Mouse (Mus musculus) fat pad, adult 2 months (tissue): ENCODE measurements at regions not wholly inside any gene's neighbourhood (a gene's known extent, or its start where the extent isn't known, plus 50 kb on each side); places are given as distances from the start of the nearest gene placed in this dataset.

ENCODE experiments used
- DNase-seq: peaks from one replicate; pipeline ENCODE4 v3.0.0-alpha.2; 2011; ENCODE audit warnings: low read depth, low spot score; ENCODE audit errors: extremely low read depth

- DNase-seq = no peak
Measured at GRCm38 (mm10) chr2:138809767-138810166, 553.4 kb downstream of the Btbd3 start.

- DNase-seq = no peak
Measured at GRCm38 (mm10) chr2:138820489-138820888, 564.1 kb downstream of the Btbd3 start.

GRCm38 (mm10) chr2:138824873-138825272, 568.5 kb downstream of the Btbd3 start:
- DNase-seq = no peak

- DNase-seq = peak; percentile 57
Measured at GRCm38 (mm10) chr2:138827813-138828570, 571.6 kb downstream of the Btbd3 start.

- DNase-seq = no peak
Measured at GRCm38 (mm10) chr2:138838846-138839245, 582.5 kb downstream of the Btbd3 start.

- no peak for DNase-seq
Measured at GRCm38 (mm10) chr2:138859121-138859520, 602.8 kb downstream of the Btbd3 start.

GRCm38 (mm10) chr2:138896563-138896962, 597.1 kb upstream of the Sptlc3 start:
- DNase-seq = no peak

- no peak for DNase-seq
Measured at GRCm38 (mm10) chr2:138897101-138897500, 596.6 kb upstream of the Sptlc3 start.

- DNase-seq = peak; percentile 11
Measured at GRCm38 (mm10) chr2:138937165-138937564, 556.5 kb upstream of the Sptlc3 start.

GRCm38 (mm10) chr2:138939367-138939766, 554.3 kb upstream of the Sptlc3 start:
- no peak for DNase-seq

GRCm38 (mm10) chr2:138966110-138966790, 527.5 kb upstream of the Sptlc3 start:
- no peak for DNase-seq

GRCm38 (mm10) chr2:138974548-138974947, 519.2 kb upstream of the Sptlc3 start:
- DNase-seq = no peak

GRCm38 (mm10) chr2:138990031-138990430, 503.7 kb upstream of the Sptlc3 start:
- no peak for DNase-seq

GRCm38 (mm10) chr2:139032105-139032812, 461.5 kb upstream of the Sptlc3 start:
- DNase-seq = no peak

- DNase-seq = no peak
Measured at GRCm38 (mm10) chr2:139034800-139035199, 458.9 kb upstream of the Sptlc3 start.

GRCm38 (mm10) chr2:139041671-139042273, 451.9 kb upstream of the Sptlc3 start:
- DNase-seq = no peak

GRCm38 (mm10) chr2:139044684-139045083, 449.0 kb upstream of the Sptlc3 start:
- no peak for DNase-seq

GRCm38 (mm10) chr2:139055249-139055648, 438.5 kb upstream of the Sptlc3 start:
- no peak for DNase-seq

GRCm38 (mm10) chr2:139069276-139069961, 424.3 kb upstream of the Sptlc3 start:
- no peak for DNase-seq

- DNase-seq = no peak
Measured at GRCm38 (mm10) chr2:139071690-139072089, 422.0 kb upstream of the Sptlc3 start.
